Mouse (Mus musculus) MEL (cell line): Measurements from ENCODE around the gene Mrtfa. TPM values are rescaled to one million over a fixed set of nuclear protein-coding genes. Genes with fewer than 3 reads are reported as not detected.

Experiments
- DNase-seq: peaks from one replicate; pipeline ENCODE4 v3.0.0; 2011; ENCODE audit warnings: low read depth, low spot score
- H3K27ac ChIP-seq: 2 replicates; pipeline ENCODE4 v1.5.1; 2012; ENCODE audit warnings: low read depth, mild to moderate bottlenecking, control low read depth, low read length, moderate library complexity; ENCODE audit not compliant: control insufficient read depth
- H3K27me3 ChIP-seq, 2 experiments: fragments of 150-350 bp in 1 of 2; sonication (generic) in 1 of 2; 2 replicates each; pipeline ENCODE4 v1.6.1; 2012; ENCODE audit warnings: low read length in 2 of 2, mild to moderate bottlenecking in 2 of 2, improper control_type of control experiment in 1 of 2, moderate library complexity in 1 of 2; ENCODE audit not compliant: insufficient read depth in 2 of 2, control insufficient read depth in 1 of 2
- H3K36me3 ChIP-seq, 2 experiments: 2 replicates each; pipeline ENCODE4 v1.6.1; 2012 to 2014; ENCODE audit warnings: low read length in 2 of 2, improper control_type of control experiment in 1 of 2, inconsistent platforms in 1 of 2, mild to moderate bottlenecking in 1 of 2; ENCODE audit not compliant: insufficient read depth in 2 of 2, control insufficient read depth in 1 of 2
- H3K4me1 ChIP-seq, 2 experiments: fragments of 150-350 bp in 1 of 2; sonication (generic) in 1 of 2; 2 replicates each; pipeline ENCODE4 v1.6.1; 2012; ENCODE audit warnings: low read length in 2 of 2, improper control_type of control experiment in 1 of 2, mild to moderate bottlenecking in 1 of 2; ENCODE audit not compliant: insufficient read depth in 2 of 2, control insufficient read depth in 1 of 2
- H3K4me3 ChIP-seq, 2 experiments: fragments of 150-350 bp in 1 of 2; sonication (generic) in 1 of 2; 2 replicates each; pipeline ENCODE4 v1.5.1; 2012; ENCODE audit warnings: low read depth in 2 of 2, low read length in 2 of 2, mild to moderate bottlenecking in 2 of 2, moderate library complexity in 2 of 2, control low read depth in 1 of 2, improper control_type of control experiment in 1 of 2; ENCODE audit not compliant: control insufficient read depth in 1 of 2, insufficient read depth in 1 of 2
- H3K79me2 ChIP-seq: 2 replicates; pipeline ENCODE4 v1.6.1; 2012; ENCODE audit warnings: mild to moderate bottlenecking, low read length, moderate library complexity; ENCODE audit not compliant: control insufficient read depth, poor library complexity, insufficient read depth
- H3K9ac ChIP-seq: 2 replicates; pipeline ENCODE4 v1.6.1; 2012; ENCODE audit warnings: low read depth, mild to moderate bottlenecking, control low read depth, low read length, moderate library complexity; ENCODE audit not compliant: control insufficient read depth, poor library complexity, severe bottlenecking
- H3K9me3 ChIP-seq: fragments of 150-350 bp; sonication (generic); replicated peaks from 2 replicates; pipeline ENCODE4 v1.6.1; 2012; ENCODE audit warnings: mild to moderate bottlenecking, low read length, improper control_type of control experiment, moderate library complexity; ENCODE audit not compliant: insufficient read depth
- CHD1 ChIP-seq: IDR thresholded peaks from 2 replicates; pipeline ENCODE4 v1.6.1; 2012; ENCODE audit warnings: low read depth, mild to moderate bottlenecking, inconsistent platforms, low read length, improper control_type of control experiment
- CHD2 ChIP-seq: IDR thresholded peaks from 2 replicates; pipeline ENCODE4 v1.6.1; 2011; ENCODE audit warnings: low read length, improper control_type of control experiment
- CTCF ChIP-seq, 3 experiments: IDR thresholded peaks in 2 of 3; conservative IDR thresholded peaks in 1 of 3; 2 replicates each; pipeline ENCODE4 v1.5.1; 2011 to 2012; ENCODE audit warnings: low read length in 3 of 3, low read depth in 2 of 3, mild to moderate bottlenecking in 2 of 3, improper control_type of control experiment in 1 of 3, inconsistent platforms in 1 of 3, mixed read lengths in 1 of 3, moderate library complexity in 1 of 3; ENCODE audit not compliant: control insufficient read depth in 1 of 3, insufficient read depth in 1 of 3, poor library complexity in 1 of 3, severe bottlenecking in 1 of 3
- ELF1 ChIP-seq: IDR thresholded peaks from 2 replicates; pipeline ENCODE4 v1.6.1; 2014; ENCODE audit warnings: low read depth, mild to moderate bottlenecking, inconsistent platforms, low read length, improper control_type of control experiment, moderate library complexity
- EP300 ChIP-seq, 2 experiments: IDR thresholded peaks; 2 replicates each; pipeline ENCODE4 v1.6.1; 2011; ENCODE audit warnings: improper control_type of control experiment in 2 of 2, low read length in 2 of 2, low read depth in 1 of 2, mild to moderate bottlenecking in 1 of 2
- ETS1 ChIP-seq: IDR thresholded peaks from 2 replicates; pipeline ENCODE4 v1.6.1; 2012; ENCODE audit warnings: low read depth, mild to moderate bottlenecking, inconsistent platforms, low read length, improper control_type of control experiment, moderate library complexity
- GABPA ChIP-seq: IDR thresholded peaks from 2 replicates; pipeline ENCODE4 v1.6.1; 2012; ENCODE audit warnings: low read depth, mild to moderate bottlenecking, inconsistent platforms, low read length, improper control_type of control experiment, moderate library complexity
- HCFC1 ChIP-seq: IDR thresholded peaks from 2 replicates; pipeline ENCODE4 v1.6.1; 2012; ENCODE audit warnings: low read depth, mild to moderate bottlenecking, inconsistent platforms, low read length, improper control_type of control experiment, moderate library complexity
- KAT2A ChIP-seq: conservative IDR thresholded peaks from 2 replicates; pipeline ENCODE4 v1.6.1; 2012; ENCODE audit warnings: low read depth, low read length, improper control_type of control experiment, inconsistent platforms
- MAFK ChIP-seq: IDR thresholded peaks from 2 replicates; pipeline ENCODE4 v1.6.1; 2011; ENCODE audit warnings: low read depth, mild to moderate bottlenecking, low read length, improper control_type of control experiment, borderline replicate concordance
- MXI1 ChIP-seq: IDR thresholded peaks from 2 replicates; pipeline ENCODE4 v1.6.1; 2011; ENCODE audit warnings: mild to moderate bottlenecking, low read depth, low read length, improper control_type of control experiment
- MYC ChIP-seq: IDR thresholded peaks from 2 replicates; pipeline ENCODE4 v1.6.1; 2011; ENCODE audit warnings: low read depth, mild to moderate bottlenecking, low read length, improper control_type of control experiment, moderate library complexity
- NELFE ChIP-seq: IDR thresholded peaks from 2 replicates; pipeline ENCODE4 v1.6.1; 2011; ENCODE audit warnings: low read depth, low read length, improper control_type of control experiment
- RAD21 ChIP-seq: IDR thresholded peaks from 2 replicates; pipeline ENCODE4 v1.6.1; 2011; ENCODE audit warnings: mild to moderate bottlenecking, low read depth, low read length, improper control_type of control experiment
- RCOR1 ChIP-seq: IDR thresholded peaks from 2 replicates; pipeline ENCODE4 v1.6.1; 2012; ENCODE audit warnings: low read depth, mild to moderate bottlenecking, inconsistent platforms, low read length, improper control_type of control experiment
- SIN3A ChIP-seq: IDR thresholded peaks from 2 replicates; pipeline ENCODE4 v1.6.1; 2012; ENCODE audit warnings: low read length, improper control_type of control experiment, inconsistent platforms
- SMC3 ChIP-seq: IDR thresholded peaks from 2 replicates; pipeline ENCODE4 v1.6.1; 2011; ENCODE audit warnings: low read depth, low read length, improper control_type of control experiment
- TAL1 ChIP-seq: IDR thresholded peaks from 2 replicates; pipeline ENCODE4 v1.6.1; 2012; ENCODE audit warnings: mild to moderate bottlenecking, inconsistent platforms, low read length, moderate library complexity, mixed read lengths
- USF1 ChIP-seq: IDR thresholded peaks from 2 replicates; pipeline ENCODE4 v1.6.1; 2014; ENCODE audit warnings: low read depth, mild to moderate bottlenecking, inconsistent platforms, low read length, improper control_type of control experiment, moderate library complexity
- ZC3H11A ChIP-seq: IDR thresholded peaks from 2 replicates; pipeline ENCODE4 v1.6.1; 2012; ENCODE audit warnings: low read depth, mild to moderate bottlenecking, inconsistent platforms, low read length, improper control_type of control experiment
- ZNF384 ChIP-seq: IDR thresholded peaks from 2 replicates; pipeline ENCODE4 v1.6.1; 2012; ENCODE audit warnings: low read depth, mild to moderate bottlenecking, inconsistent platforms, low read length, improper control_type of control experiment
- polyA plus RNA-seq, 2 experiments: library from polyadenylated mRNA; stranded (reverse) in 1 of 2; unstranded in 1 of 2; fragments of >175 nt in 1 of 2; fragments of >200 nt in 1 of 2; gene quantifications; 2 replicates each; pipeline versions ENCODE4 v1.2.1 to v1.2.4; 2012; ENCODE audit warnings: low replicate concordance in 2 of 2, low read depth in 1 of 2; ENCODE audit not compliant: insufficient read length in 2 of 2, insufficient read depth in 1 of 2, missing spikeins in 1 of 2
- total RNA-seq: library from RNA; depleted of rRNA; stranded (reverse); fragments of 300-350 nt; gene quantifications from 2 replicates; pipeline ENCODE4 v1.2.3, GENCODE M21; 2012

Gene Mrtfa
- total and polyA plus RNA-seq, 3 experiments, result 2.6 to 11.9 TPM; not detected in 1

DNA sequence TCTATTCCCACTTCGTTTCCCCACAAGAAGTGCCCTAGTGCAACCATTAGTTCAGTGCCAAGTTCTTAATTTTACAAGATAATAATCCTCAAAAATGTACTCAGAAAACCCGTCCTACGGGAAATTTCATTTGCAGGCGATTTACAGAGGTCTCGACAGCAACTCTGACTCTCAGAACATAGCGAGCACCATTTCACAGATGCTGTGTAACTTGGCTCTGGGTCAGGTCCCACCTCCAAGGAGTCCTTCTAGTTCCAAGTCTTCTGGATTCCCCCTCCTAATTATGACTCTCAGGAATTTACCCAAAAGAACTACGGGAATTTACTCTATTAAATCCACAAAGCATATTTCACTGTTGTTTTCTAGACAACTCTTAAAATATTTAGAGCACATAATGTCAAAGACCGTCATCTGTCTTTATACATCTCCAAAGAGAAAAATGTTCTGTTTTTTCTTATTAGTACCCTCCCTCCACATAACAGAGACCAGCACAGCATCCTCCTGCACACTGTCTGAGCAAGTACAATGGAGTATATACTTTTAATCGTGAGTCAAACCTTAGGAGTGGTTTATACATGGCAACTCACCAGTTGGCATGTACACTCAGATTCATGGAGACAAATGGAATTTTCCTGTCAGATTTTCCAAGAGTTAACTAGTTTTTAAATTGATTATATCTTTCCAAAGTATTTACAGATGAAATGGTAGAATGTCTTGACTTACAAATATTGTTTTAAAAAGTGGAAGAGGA is 25.8 kb downstream of the Mrtfa start:
- no peaks in the 10 kb centered on the region for H3K79me2 ChIP-seq
- TF ChIP-seq CHD2, result no peak
- no peak for TF ChIP-seq SIN3A
- no peak for TF ChIP-seq ZC3H11A
- no peak for TF ChIP-seq TAL1
- no peak for TF ChIP-seq KAT2A
- TF ChIP-seq RCOR1, result no peak
- no peak for TF ChIP-seq MYC
- TF ChIP-seq ETS1, result no peak
- TF ChIP-seq MXI1, result no peak
- TF ChIP-seq MAFK, result no peak
- no peak for TF ChIP-seq NELFE
- TF ChIP-seq EP300 (IDR thresholded peaks at IDR 0.05; ENCODE audit: low read depth in 1 of 2, low read length in 2 of 2), result no peak
- TF ChIP-seq HCFC1, result no peak
- no peak for TF ChIP-seq CHD1
- TF ChIP-seq SMC3, result no peak
- no peak for TF ChIP-seq CTCF (IDR thresholded peaks at IDR 0.05 in 2 of 3, conservative IDR thresholded peaks at IDR 0.05 in 1 of 3; ENCODE audit: control insufficient read depth in 1 of 3, insufficient read depth in 1 of 3, low read depth in 2 of 3, low read length in 3 of 3, poor library complexity in 1 of 3, severe bottlenecking in 1 of 3)
- TF ChIP-seq ELF1, result no peak
- TF ChIP-seq RAD21, result no peak
- no peak for TF ChIP-seq ZNF384
- no peak for TF ChIP-seq USF1
- TF ChIP-seq, all 39 proteins: peak for 0
- no peak for DNase-seq
- H3K27me3 ChIP-seq, result no peaks in the 10 kb centered on the region
- H3K9ac ChIP-seq, result no peak overlapping the region
- H3K27ac ChIP-seq, result no peak overlapping the region
- H3K36me3 ChIP-seq, result peaks cover 0 to 8% of the 10 kb centered on the region in 2 experiments; a peak in 2 of 4 replicates
- no peak overlapping the region for H3K4me3 ChIP-seq
- H3K4me1 ChIP-seq, result peaks cover 7 to 13% of the 10 kb centered on the region in 2 experiments; a peak in 3 of 4 replicates
- H3K9me3 ChIP-seq, result no peaks in the 10 kb centered on the region

DNA sequence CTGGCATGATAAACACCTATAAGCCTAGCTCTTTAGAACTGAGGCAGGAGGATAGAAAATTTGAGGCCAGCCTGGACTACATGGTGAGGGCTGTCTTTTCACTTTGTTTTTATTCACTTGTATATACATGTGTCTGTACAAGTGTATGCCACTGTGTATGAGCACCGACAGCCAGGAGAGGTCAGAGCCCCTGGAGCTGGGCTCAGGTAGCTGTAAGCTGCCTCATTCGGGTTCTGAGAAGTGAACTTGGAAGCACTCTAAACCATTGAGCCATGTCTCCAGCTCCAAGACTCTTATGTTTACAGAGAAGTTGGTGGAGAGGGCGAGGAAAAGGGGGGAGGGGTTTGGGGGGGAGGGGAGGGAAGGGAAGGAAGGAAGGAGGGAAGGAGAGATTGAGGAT is 29.0 kb downstream of the Mrtfa start:
- DNase-seq, result no peak
- TF ChIP-seq GABPA (no peak), SMC3 (no peak)

More for the DNA sequence above, 29.0 kb downstream of the Mrtfa start:
- Histone ChIP-seq H3K4me1 (peaks cover 7 to 13% of the 10 kb centered on the region in 2 experiments; a peak in 3 of 4 replicates), H3K4me3 (no peak overlapping the region), H3K79me2 (no peaks in the 10 kb centered on the region), H3K27ac (no peak overlapping the region), H3K27me3 (no peaks in the 10 kb centered on the region), H3K36me3 (peaks cover 0 to 8% of the 10 kb centered on the region in 2 experiments; a peak in 2 of 4 replicates), H3K9me3 (no peaks in the 10 kb centered on the region), H3K9ac (no peak overlapping the region)
